Mouse (Mus musculus): ENCODE results near the gene Pxylp1.

GRCm38 (mm10) chr9:96938887-96939286, 46.4 kb upstream of the Pxylp1 start:
- TF ChIP-seq CTCF (IDR thresholded peaks at IDR 0.05; ENCODE audit: insufficient read depth, low read length) (no peak), POLR2A (IDR thresholded peaks at IDR 0.05; ENCODE audit: borderline replicate concordance, extremely low read depth, low read depth, low read length) (no peak)
